12 mouse cellular contexts compared by ENCODE assay signal in genomic region chr19:6377327-6378040, GRCm38 (mm10). TPM values are rescaled to one million over a fixed set of nuclear protein-coding genes. Genes with fewer than 3 reads are reported as not detected.
DNase-seq lines count a peak whose midpoint lies in the region; ATAC-seq lines count a peak whose summit lies in the region.
"Had no signal": no experiment of that assay in that cellular context is flagged by ENCODE, and none has a peak within 500 bp of the region (broad histone marks: within the 10 kb centered on the region; RNA-seq: fewer than 3 reads in every experiment).

No protein-coding gene starts in this region.

- H3K4me3 ChIP-seq in forebrain, embryonic 15.5 days = no peak overlapping the region
- H3K4me3 ChIP-seq in midbrain, embryonic 12.5 days = no peak overlapping the region
- H3K4me3 ChIP-seq: erythroblast, embryonic 14.5 days; left cerebral cortex, adult 2 months; neural tube, embryonic 12.5 days; stomach, embryonic 15.5 days had no signal

- 0 out of 2 replicates have a peak, but pooled peaks cover 6% of the 10 kb centered on the region for H3K4me1 ChIP-seq in forebrain, embryonic 15.5 days
- no peaks in the 10 kb centered on the region for H3K4me1 ChIP-seq in midbrain, embryonic 12.5 days
- H3K4me1 ChIP-seq: stomach, embryonic 15.5 days had no signal

- peaks cover 64% of the 10 kb centered on the region for H3K36me3 ChIP-seq in forebrain, embryonic 15.5 days
- peaks cover 66% of the 10 kb centered on the region for H3K36me3 ChIP-seq in midbrain, embryonic 12.5 days

- intact Hi-C loops in heart, postnatal 14 days (cut with DNase I) = loop anchor here (2.0 kb wide), 1 partner anchor 75 kb away; no protein-coding TSS in a partner anchor

- H3K27me3 ChIP-seq in forebrain, embryonic 15.5 days = no peaks in the 10 kb centered on the region
- no peaks in the 10 kb centered on the region for H3K27me3 ChIP-seq in midbrain, embryonic 12.5 days
- H3K27me3 ChIP-seq: neural tube, embryonic 12.5 days; stomach, embryonic 15.5 days had no signal

- no peaks in the 10 kb centered on the region for H3K9me3 ChIP-seq in forebrain, embryonic 15.5 days
- H3K9me3 ChIP-seq in midbrain, embryonic 12.5 days = no peaks in the 10 kb centered on the region
- H3K9me3 ChIP-seq: neural tube, embryonic 12.5 days; stomach, embryonic 15.5 days had no signal

- 44% methylated on average over 11 of the region's 11 CpGs for WGBS in forebrain, embryonic 15.5 days
- 55% methylated on average over 11 of the region's 11 CpGs for WGBS in midbrain, embryonic 12.5 days

- H3K27ac ChIP-seq in forebrain, embryonic 15.5 days (replicated peaks) = peak overlapping the region; percentile 1; the same call in 1 of the 2 replicates
- H3K27ac ChIP-seq in midbrain, embryonic 12.5 days (replicated peaks) = peak overlapping the region; percentile 52
- H3K27ac ChIP-seq: left cerebral cortex, adult 2 months; neural tube, embryonic 12.5 days; stomach, embryonic 15.5 days had no signal

- no peak overlapping the region for H3K4me2 ChIP-seq in forebrain, embryonic 15.5 days (replicated peaks)
- H3K4me2 ChIP-seq in midbrain, embryonic 12.5 days (replicated peaks) = no peak overlapping the region
- H3K4me2 ChIP-seq: neural tube, embryonic 12.5 days; stomach, embryonic 15.5 days had no signal

- peak; percentile 94 for DNase-seq in heart, adult 11 months
- no peak for DNase-seq in heart, postnatal 14 days
- peak; percentile 70 for DNase-seq in brain, adult 2 months (ENCODE audit: low read depth, low spot score)
- DNase-seq in lung, postnatal 10 days = no peak
- no peak for DNase-seq in kidney, adult 18-20 months
- DNase-seq: kidney, postnatal 10 days had no signal

- ATAC-seq in forebrain, embryonic 15.5 days (replicated peaks) = no peak
- ATAC-seq in midbrain, embryonic 12.5 days (ENCODE audit: low FRiP score, low read depth) = no peak

- no peak overlapping the region for H3K9ac ChIP-seq in forebrain, embryonic 15.5 days (replicated peaks)
- H3K9ac ChIP-seq in midbrain, embryonic 12.5 days (replicated peaks) = no peak overlapping the region
- H3K9ac ChIP-seq: neural tube, embryonic 12.5 days; stomach, embryonic 15.5 days had no signal

RNA-seq across cellular contexts. Expression of gene Pygm, which starts 6.7 kb away (rescaled TPM):
- 100 to 1,000 TPM; 824 to 866 TPM for total RNA-seq in heart, postnatal 14 days (2021)
- polyA plus RNA-seq in forebrain, embryonic 15.5 days (2015; fragmentation: Nextera tagmentation; extraction: Ambion mirVana) = 3.4 and 3.5 TPM in 2 replicates
- 2.3 and 2.7 TPM in 2 replicates for polyA plus RNA-seq in midbrain, embryonic 12.5 days (2016; fragmentation: Nextera tagmentation; extraction: Ambion mirVana)

RNA-seq across cellular contexts. Expression of gene Sf1, which starts 14.0 kb away (rescaled TPM):
- 100 to 1,000 TPM; 102 to 105 TPM for total RNA-seq in heart, postnatal 14 days (2021)
- 119 and 134 TPM in 2 replicates for polyA plus RNA-seq in forebrain, embryonic 15.5 days (2015; fragmentation: Nextera tagmentation; extraction: Ambion mirVana)
- polyA plus RNA-seq in midbrain, embryonic 12.5 days (2016; fragmentation: Nextera tagmentation; extraction: Ambion mirVana) = 193 and 205 TPM in 2 replicates

RNA-seq across cellular contexts. Expression of gene Rasgrp2, which starts 21.7 kb away (rescaled TPM):
- total RNA-seq in heart, postnatal 14 days (2021) = 10 to 100 TPM; 66.6 to 70.7 TPM
- polyA plus RNA-seq in forebrain, embryonic 15.5 days (2015; fragmentation: Nextera tagmentation; extraction: Ambion mirVana) = 34.6 and 41.3 TPM in 2 replicates
- 21.5 and 21.6 TPM in 2 replicates for polyA plus RNA-seq in midbrain, embryonic 12.5 days (2016; fragmentation: Nextera tagmentation; extraction: Ambion mirVana)

RNA-seq across cellular contexts. Expression of gene Map4k2, which starts 36.5 kb away (rescaled TPM):
- 10 to 100 TPM; 56.3 TPM for total RNA-seq in heart, postnatal 14 days (2021)
- 12.7 and 14.1 TPM in 2 replicates for polyA plus RNA-seq in forebrain, embryonic 15.5 days (2015; fragmentation: Nextera tagmentation; extraction: Ambion mirVana)
- polyA plus RNA-seq in midbrain, embryonic 12.5 days (2016; fragmentation: Nextera tagmentation; extraction: Ambion mirVana) = 14.6 and 14.7 TPM in 2 replicates

RNA-seq across cellular contexts. Expression of gene Nrxn2, which starts 41.0 kb away (rescaled TPM):
- total RNA-seq in heart, postnatal 14 days (2021) = 1 to 10 TPM; 5.2 to 5.9 TPM
- polyA plus RNA-seq in forebrain, embryonic 15.5 days (2015; fragmentation: Nextera tagmentation; extraction: Ambion mirVana) = 31.1 and 32.4 TPM in 2 replicates
- 16.0 and 22.5 TPM in 2 replicates for polyA plus RNA-seq in midbrain, embryonic 12.5 days (2016; fragmentation: Nextera tagmentation; extraction: Ambion mirVana)

Comparison
In these comparisons a context has a peak if more than half of its experiments do, and no peak if none do; other contexts are left out.
1. DNase-seq: peak in heart, adult 11 months (single experiment) and brain, adult 2 months (single experiment); none in heart, postnatal 14 days (0 of 2), lung, postnatal 10 days (single experiment) and kidney, adult 18-20 months (single experiment).